Mouse (Mus musculus) kidney, postnatal 4 days (tissue): ENCODE data around the gene Cetn3.
A peak's percentile ranks its signal among the peaks of the same experiment; 100 is the strongest.

Source experiments
- DNase-seq, 2 experiments: peaks; one replicate each; pipeline ENCODE4 v3.0.0; 2021; ENCODE audit warnings: mixed read lengths in 2 of 2

The Cetn3 gene

GRCm38 (mm10) chr13:81824576-81825330 is 41.9 kb downstream of the Cetn3 start:
- no peak for DNase-seq

GRCm38 (mm10) chr13:81828486-81828885 is 45.6 kb downstream of the Cetn3 start:
- DNase-seq = no peak

GRCm38 (mm10) chr13:81831838-81832237 is 49.0 kb downstream of the Cetn3 start:
- no peak for DNase-seq

GRCm38 (mm10) chr13:81836386-81837177 is 53.7 kb downstream of the Cetn3 start:
- peak; percentile 49 to 50 for DNase-seq

GRCm38 (mm10) chr13:81838016-81838415 is 55.1 kb downstream of the Cetn3 start:
- no peak for DNase-seq

- no peak for DNase-seq
Observed at GRCm38 (mm10) chr13:81838948-81839347, 56.1 kb downstream of the Cetn3 start.

- DNase-seq = no peak
Observed at GRCm38 (mm10) chr13:81840246-81840645, 57.4 kb downstream of the Cetn3 start.

GRCm38 (mm10) chr13:81840646-81841045 is 57.8 kb downstream of the Cetn3 start:
- no peak for DNase-seq

GRCm38 (mm10) chr13:81842278-81842677 is 59.4 kb downstream of the Cetn3 start:
- DNase-seq = no peak
